Mouse (Mus musculus): Measurements from ENCODE around the gene Amotl2.

The Amotl2 gene

GRCm38 (mm10) chr9:102718676-102719075, 2.2 kb downstream of the Amotl2 start:
- DNase-seq (ENCODE audit: extremely low read depth, low read depth, low spot score) = no peak

GRCm38 (mm10) chr9:102719085-102719484, 2.6 kb downstream of the Amotl2 start:
- DNase-seq (ENCODE audit: extremely low read depth, low read depth, low spot score) = no peak

- DNase-seq (ENCODE audit: extremely low read depth, low read depth, low spot score) = no peak
Observed at GRCm38 (mm10) chr9:102719936-102720566, 3.6 kb downstream of the Amotl2 start.

DNA sequence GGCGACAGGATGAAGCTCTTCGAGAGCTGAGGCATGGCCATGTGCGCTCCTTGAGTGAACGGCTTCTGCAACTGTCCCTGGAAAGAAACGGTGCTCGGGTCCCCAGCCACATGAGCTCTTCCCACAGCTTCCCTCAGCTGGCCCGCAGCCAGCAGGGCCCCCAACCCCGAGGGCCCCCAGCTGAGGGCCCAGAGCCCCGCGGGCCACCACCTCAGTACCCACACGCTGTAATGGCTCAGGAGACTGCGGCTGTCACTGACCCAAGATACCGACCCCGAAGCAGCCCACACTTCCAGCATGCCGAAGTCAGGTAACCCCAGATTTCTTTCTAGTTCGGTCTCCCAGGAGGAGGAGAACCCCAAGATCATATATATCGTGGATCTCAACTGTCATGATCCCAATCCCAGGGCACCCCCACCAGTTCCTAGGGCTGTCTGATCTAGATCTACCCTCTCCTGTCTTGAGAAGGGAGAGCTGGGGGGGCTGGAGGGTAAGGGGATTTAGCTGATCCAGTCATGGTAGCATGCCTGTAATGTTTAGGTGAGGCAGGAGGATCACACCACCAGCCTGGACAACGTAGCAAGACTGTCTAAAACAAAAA, 4.2 kb downstream of the Amotl2 start:
- DNase-seq (ENCODE audit: extremely low read depth, low read depth, low spot score) = no peak

DNA sequence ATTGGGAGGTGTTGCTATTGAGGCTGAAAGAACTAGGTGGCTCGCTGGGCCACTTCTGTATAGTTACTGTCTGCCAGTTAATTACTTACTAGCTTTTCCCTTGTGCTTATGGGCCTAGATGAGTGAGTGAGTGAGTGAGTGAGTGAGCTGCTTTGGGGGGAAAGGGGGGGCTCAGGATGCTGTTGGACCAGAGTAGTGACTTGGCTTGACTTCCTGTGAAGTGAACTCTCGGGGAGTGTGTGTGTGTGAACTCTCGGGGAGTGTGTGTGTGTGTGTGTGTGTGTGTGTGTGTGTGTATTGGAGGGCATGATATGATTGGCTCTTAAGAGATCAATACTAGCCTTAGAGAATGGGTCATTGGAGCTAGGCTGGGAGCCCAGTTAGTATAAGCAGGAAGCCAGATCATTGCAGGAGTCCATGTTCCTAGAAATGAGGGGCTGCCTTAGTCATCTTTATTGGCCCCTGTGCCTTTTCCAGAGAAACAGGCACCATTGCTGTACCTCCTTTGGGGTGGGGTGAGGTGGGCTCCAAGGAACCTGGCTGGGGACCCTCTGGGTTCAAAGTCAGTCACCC, 5.0 kb downstream of the Amotl2 start:
- DNase-seq (ENCODE audit: extremely low read depth, low read depth, low spot score) = no peak

DNA sequence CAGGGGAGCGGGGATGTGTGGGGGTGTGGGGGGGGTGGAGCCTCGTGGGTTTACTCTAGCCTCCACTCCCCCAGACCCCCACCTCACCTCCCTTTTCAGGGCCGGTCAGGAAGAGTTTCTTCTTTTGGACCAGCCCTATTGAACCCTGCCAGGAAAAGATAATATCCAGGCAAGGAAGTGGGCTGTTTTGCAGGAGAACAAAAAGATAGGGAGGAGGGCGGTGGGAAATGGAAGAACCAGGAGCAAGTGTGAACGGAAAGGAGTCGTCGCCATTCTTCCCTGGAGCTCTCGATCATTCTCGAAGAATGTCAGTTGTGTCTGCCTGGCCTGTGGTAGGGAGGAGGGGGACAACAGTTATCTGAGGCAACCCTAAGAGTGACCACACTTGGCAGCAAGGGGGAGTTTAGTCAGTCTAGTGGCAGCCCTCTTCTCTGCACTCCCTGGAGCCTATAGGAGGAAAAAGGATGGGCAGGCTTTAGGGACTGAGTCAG, 5.6 kb downstream of the Amotl2 start:
- DNase-seq (ENCODE audit: extremely low read depth, low read depth, low spot score) = no peak

DNA sequence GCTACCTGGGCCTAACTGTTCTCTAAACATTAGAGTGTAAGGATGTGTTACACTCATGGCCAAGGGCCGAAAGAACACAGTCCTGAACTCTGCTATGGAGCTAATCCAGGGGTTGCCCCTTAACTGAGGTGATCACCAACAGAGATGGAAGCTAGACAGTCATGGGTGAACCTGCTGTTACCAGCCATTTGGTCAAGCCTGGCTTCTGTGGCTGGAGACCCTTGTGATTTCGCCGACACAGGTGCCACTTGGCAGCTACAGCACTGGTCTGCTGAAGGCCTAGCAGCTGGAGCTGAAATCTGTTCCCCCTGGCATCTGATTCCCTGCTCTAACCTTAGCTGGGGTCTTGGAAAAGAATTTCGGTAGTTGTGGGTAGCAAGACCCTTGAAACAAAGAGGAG, 6.3 kb downstream of the Amotl2 start:
- DNase-seq (ENCODE audit: extremely low read depth, low read depth, low spot score) = no peak

GRCm38 (mm10) chr9:102723241-102723709, 6.8 kb downstream of the Amotl2 start:
- no peak for DNase-seq (ENCODE audit: extremely low read depth, low read depth, low spot score)

- DNase-seq (ENCODE audit: extremely low read depth, low read depth, low spot score) = no peak
Observed at GRCm38 (mm10) chr9:102723990-102724461, 7.6 kb downstream of the Amotl2 start.

DNA sequence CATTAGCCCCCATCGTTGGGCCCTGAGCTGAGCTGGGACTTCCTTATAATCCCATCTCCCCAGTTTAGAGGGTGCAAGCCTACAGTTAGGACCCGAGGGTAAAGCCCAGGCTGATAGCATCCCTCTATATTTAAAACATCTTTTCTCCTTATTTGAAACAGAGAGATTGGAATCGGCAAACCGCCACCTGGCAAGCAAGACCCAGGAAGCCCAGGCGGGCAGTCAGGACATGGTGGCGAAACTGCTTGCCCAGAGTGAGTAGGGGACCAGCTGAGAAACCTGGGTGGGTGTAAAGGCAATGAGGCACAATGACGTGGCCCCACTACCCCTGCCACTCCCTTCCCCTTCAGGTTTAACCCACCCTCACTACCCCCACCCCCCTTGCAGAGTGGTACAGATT, 8.5 kb downstream of the Amotl2 start:
- no peak for DNase-seq (ENCODE audit: extremely low read depth, low read depth, low spot score)

DNA sequence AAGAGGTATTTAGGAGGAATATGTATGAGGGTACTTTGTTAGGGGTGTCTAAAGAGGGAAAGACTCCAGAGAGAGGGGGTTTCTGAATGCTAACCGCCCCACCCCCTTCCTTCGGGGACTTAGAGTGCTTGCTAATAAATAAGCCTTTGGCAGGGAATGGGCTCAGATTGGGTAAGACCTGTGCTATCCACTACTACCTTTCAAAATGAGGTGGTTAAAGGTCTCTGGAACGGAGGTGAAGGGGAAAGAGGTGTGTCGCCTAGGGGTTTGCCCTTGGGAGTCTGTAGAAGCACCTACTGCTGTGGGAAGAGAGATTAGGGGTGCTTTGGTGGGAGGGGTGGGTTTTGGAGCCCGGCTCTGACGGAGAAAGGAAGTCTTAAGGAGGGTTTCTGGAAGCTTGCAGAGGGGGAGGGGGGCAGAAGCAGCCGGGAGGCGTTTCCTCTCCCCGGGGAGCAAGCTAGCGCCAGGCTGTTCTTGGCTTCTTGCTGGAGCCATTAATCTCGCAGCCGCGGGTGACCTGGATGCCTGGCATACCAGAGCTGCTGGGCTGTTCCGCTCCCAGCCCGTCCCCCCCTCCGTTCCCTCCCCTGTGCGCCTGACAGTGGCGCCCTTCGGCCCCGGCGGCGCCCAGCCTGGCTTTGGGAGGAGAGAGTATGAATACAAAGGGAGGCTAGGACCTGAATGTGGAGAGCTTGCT, 9.6 kb downstream of the Amotl2 start:
- peak; percentile 80 for DNase-seq (ENCODE audit: extremely low read depth, low read depth, low spot score)

DNA sequence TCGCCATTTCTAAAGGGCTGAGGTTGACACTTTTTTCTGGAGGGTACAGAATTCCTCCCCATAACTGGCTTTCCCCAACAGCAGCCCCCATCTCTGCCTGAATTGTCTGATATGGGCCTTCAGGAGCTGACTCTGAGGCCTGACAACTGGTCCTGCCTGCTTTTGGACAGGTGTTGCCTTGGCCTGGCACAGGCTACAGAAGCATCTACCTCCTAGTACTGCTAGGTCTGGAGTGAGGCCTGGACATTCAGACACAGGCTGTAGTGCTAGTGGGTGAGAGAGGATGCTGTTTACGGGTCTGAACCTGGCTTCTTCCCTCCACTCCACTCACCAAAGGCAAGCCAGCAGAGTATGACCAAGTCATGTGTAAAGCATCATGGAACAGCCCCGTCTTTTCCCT, 10.3 kb downstream of the Amotl2 start:
- no peak for DNase-seq (ENCODE audit: extremely low read depth, low read depth, low spot score)

- no peak for DNase-seq (ENCODE audit: extremely low read depth, low read depth, low spot score)
Observed at GRCm38 (mm10) chr9:102727662-102728468, 11.4 kb downstream of the Amotl2 start.

DNA sequence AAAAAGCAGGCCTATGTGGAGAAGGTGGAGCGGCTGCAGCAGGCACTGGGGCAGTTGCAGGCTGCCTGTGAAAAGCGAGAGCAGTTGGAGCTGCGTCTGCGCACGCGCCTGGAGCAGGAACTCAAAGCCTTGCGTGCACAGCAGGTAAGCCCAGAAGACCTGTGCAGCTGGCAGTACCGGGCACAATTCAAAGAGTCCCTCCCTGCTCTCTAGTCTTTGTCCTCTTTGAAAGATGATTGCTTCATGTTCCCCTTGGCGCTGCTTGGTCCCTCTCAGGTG, 11.9 kb downstream of the Amotl2 start:
- DNase-seq (ENCODE audit: extremely low read depth, low read depth, low spot score) = no peak

GRCm38 (mm10) chr9:102729093-102729845, 12.8 kb downstream of the Amotl2 start:
- DNase-seq (ENCODE audit: extremely low read depth, low read depth, low spot score) = no peak

DNA sequence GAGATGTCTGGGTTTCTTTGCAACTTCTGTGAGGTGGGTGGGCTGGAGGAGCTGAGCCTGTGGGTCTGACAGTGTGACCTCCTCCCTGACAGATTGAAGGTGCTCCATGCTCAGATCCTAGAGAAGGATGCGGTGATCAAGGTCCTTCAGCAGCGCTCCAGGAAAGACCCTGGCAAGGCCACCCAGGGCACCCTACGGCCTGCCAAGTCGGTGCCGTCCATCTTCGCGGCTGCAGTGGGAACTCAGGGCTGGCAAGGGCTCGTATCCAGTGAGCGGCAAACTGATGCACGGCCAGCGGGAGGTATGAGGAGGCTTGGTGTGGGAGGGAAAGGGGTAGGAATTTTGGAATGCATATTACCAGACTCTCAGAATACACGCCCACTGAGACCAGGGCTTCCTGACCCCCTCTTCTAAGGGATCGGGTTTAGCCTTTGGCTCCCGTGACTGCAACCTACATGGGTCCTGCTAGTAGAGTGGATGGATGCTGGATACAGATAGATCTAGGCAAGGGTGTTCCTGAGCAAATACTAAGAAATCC, 13.5 kb downstream of the Amotl2 start:
- DNase-seq (ENCODE audit: extremely low read depth, low read depth, low spot score) = no peak

DNA sequence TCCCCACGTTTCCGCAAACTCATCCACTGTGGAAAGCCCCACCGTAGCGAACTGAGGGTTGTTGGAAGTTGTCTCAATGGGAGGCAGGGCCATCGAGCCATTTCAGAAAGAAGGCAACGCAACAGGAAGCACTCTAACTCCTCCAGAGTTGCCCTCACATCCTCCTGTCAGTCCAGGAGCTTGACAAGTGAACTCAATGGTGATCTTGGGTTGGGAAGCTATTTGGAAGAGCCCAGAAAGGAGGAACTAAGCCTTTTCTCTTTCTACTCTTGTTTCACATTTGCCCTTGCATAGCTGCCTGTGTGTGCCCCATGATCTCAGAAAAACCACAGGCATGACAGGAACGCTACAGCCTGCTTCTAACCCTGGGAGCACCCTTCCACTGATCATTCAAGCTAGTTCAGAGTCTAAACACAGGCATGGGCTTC, 14.6 kb downstream of the Amotl2 start:
- no peak for DNase-seq (ENCODE audit: extremely low read depth, low read depth, low spot score)

GRCm38 (mm10) chr9:102731574-102732175, 15.2 kb downstream of the Amotl2 start:
- no peak for DNase-seq (ENCODE audit: extremely low read depth, low read depth, low spot score)

DNA sequence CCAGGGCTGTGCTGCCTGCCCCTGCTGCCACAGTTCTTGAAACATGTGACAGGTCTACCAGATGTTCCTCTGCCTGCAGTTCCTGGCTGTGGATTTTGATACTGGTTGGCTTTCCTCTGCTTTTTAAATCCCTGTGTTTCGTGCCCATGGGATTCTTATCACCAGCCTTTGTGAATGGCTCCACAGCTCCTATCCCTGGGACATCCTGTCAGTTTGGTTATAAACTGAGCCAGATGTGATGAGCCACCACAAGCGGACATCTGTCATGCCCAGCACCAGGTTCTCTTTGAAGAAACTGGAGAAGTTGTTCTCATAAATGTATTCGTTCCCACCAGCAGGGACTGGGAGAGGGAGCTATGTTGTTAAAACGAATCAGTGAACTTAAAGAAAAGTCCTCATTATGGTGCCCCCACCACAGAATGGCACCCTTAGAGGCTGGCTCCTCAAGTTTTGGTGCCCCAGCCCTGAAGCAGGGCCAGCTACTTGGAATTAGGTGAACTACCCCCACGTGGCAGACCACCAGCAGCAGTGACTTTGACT, 15.9 kb downstream of the Amotl2 start:
- DNase-seq (ENCODE audit: extremely low read depth, low read depth, low spot score) = no peak

Measured in fat pad, adult 2 months (tissue).